Mouse (Mus musculus): ENCODE results near the gene Ceacam20. TPM values are rescaled to one million over a fixed set of nuclear protein-coding genes. Genes with fewer than 3 reads are reported as not detected.
A peak's percentile ranks its signal among the peaks of the same experiment; 100 is the strongest.
"Not testable (repeated sequence)": the region's sequence is repeated elsewhere in the genome, so short reads cannot be mapped to it uniquely, and the experiment has no call there.

The Ceacam20 gene
- 1.0 TPM in 2 replicates for polyA plus RNA-seq (2011; ENCODE audit: insufficient read depth, insufficient read length, low replicate concordance, missing spikeins)

- H3K27ac ChIP-seq (ENCODE audit: control insufficient read depth, insufficient read depth, low read depth, low read length, poor library complexity) = no peak within 1 kb of the TSS
- TF ChIP-seq POLR2A (IDR thresholded peaks at IDR 0.05; ENCODE audit: borderline replicate concordance, control insufficient read depth, low read depth, low read length) = no peak
- no peak for TF ChIP-seq CTCF (IDR thresholded peaks at IDR 0.05; ENCODE audit: control insufficient read depth, insufficient read depth, low read length)
- no peaks in the 10 kb centered on the region for H3K4me1 ChIP-seq (ENCODE audit: control insufficient read depth, insufficient read depth, low read length)
- WGBS = 69% methylated on average over 7 of the region's 7 CpGs
- no peak within 1 kb of the TSS for H3K4me3 ChIP-seq (replicated peaks; ENCODE audit: control insufficient read depth, low read depth, low read length)
These were observed at the start of gene Ceacam20 for GRCm38 (mm10) chr7:19964985-19965579. Gene Ceacam20 (plus strand): TSS chr7:19965412.

- Histone ChIP-seq H3K4me3 (replicated peaks; ENCODE audit: control insufficient read depth, low read depth, low read length) (peak overlapping the region; percentile 70), H3K27ac (ENCODE audit: control insufficient read depth, insufficient read depth, low read depth, low read length, poor library complexity) (no peak overlapping the region), H3K4me1 (ENCODE audit: control insufficient read depth, insufficient read depth, low read length) (peaks cover 2% of the 10 kb centered on the region; the same call in 1 of the 2 replicates)
- 38% methylated on average over 4 of the region's 4 CpGs for WGBS
- TF ChIP-seq CTCF (IDR thresholded peaks at IDR 0.05; ENCODE audit: control insufficient read depth, insufficient read depth, low read length) = no peak
- no peak for TF ChIP-seq POLR2A (IDR thresholded peaks at IDR 0.05; ENCODE audit: borderline replicate concordance, control insufficient read depth, low read depth, low read length)
These were observed 45.1 kb upstream of the Ceacam20 start for GRCm38 (mm10) chr7:19920166-19920505.

GRCm38 (mm10) chr7:19920506-19921261, 44.5 kb upstream of the Ceacam20 start, which contains the start of gene Pvr:
Gene Pvr (minus strand): TSS chr7:19921160.
- H3K27ac ChIP-seq (ENCODE audit: control insufficient read depth, insufficient read depth, low read depth, low read length, poor library complexity) = no peak within 1 kb of the TSS
- peaks cover 2% of the 10 kb centered on the region; the same call in 1 of the 2 replicates for H3K4me1 ChIP-seq (ENCODE audit: control insufficient read depth, insufficient read depth, low read length)
- H3K4me3 ChIP-seq (replicated peaks; ENCODE audit: control insufficient read depth, low read depth, low read length) = peak within 1 kb of the TSS; percentile 70
- no peak; the same call in 1 of the 2 replicates for TF ChIP-seq CTCF (IDR thresholded peaks at IDR 0.05; ENCODE audit: control insufficient read depth, insufficient read depth, low read length)
- TF ChIP-seq POLR2A (IDR thresholded peaks at IDR 0.05; ENCODE audit: borderline replicate concordance, control insufficient read depth, low read depth, low read length) = peak; percentile 54; the same call in 1 of the 2 replicates
- WGBS = under 1% methylated on average over 60 of the region's 60 CpGs

- 11% methylated on average over 2 of the region's 2 CpGs for WGBS
- Histone ChIP-seq H3K4me3 (replicated peaks; ENCODE audit: control insufficient read depth, low read depth, low read length) (no peak overlapping the region), H3K27ac (ENCODE audit: control insufficient read depth, insufficient read depth, low read depth, low read length, poor library complexity) (no peak overlapping the region), H3K4me1 (ENCODE audit: control insufficient read depth, insufficient read depth, low read length) (peaks cover 2% of the 10 kb centered on the region; the same call in 1 of the 2 replicates)
- no peak for TF ChIP-seq CTCF (IDR thresholded peaks at IDR 0.05; ENCODE audit: control insufficient read depth, insufficient read depth, low read length)
- no peak for TF ChIP-seq POLR2A (IDR thresholded peaks at IDR 0.05; ENCODE audit: borderline replicate concordance, control insufficient read depth, low read depth, low read length)
These were observed 41.9 kb upstream of the Ceacam20 start for GRCm38 (mm10) chr7:19923354-19923753.

- TF ChIP-seq CTCF (IDR thresholded peaks at IDR 0.05; ENCODE audit: control insufficient read depth, insufficient read depth, low read length) = no peak
- TF ChIP-seq POLR2A (IDR thresholded peaks at IDR 0.05; ENCODE audit: borderline replicate concordance, control insufficient read depth, low read depth, low read length) = no peak
These were observed 41.4 kb upstream of the Ceacam20 start for GRCm38 (mm10) chr7:19923797-19924196.

GRCm38 (mm10) chr7:19925376-19925775, 39.8 kb upstream of the Ceacam20 start:
- Histone ChIP-seq H3K4me3 (replicated peaks; ENCODE audit: control insufficient read depth, low read depth, low read length) (no peak overlapping the region), H3K4me1 (ENCODE audit: control insufficient read depth, insufficient read depth, low read length) (peaks cover 2% of the 10 kb centered on the region; the same call in 1 of the 2 replicates), H3K27ac (ENCODE audit: control insufficient read depth, insufficient read depth, low read depth, low read length, poor library complexity) (no peak overlapping the region)
- 81% methylated on average over 1 of the region's 1 CpGs for WGBS
- TF ChIP-seq POLR2A (IDR thresholded peaks at IDR 0.05; ENCODE audit: borderline replicate concordance, control insufficient read depth, low read depth, low read length) (no peak), CTCF (IDR thresholded peaks at IDR 0.05; ENCODE audit: control insufficient read depth, insufficient read depth, low read length) (no peak)

More at GRCm38 (mm10) chr7:19923797-19924196, 41.4 kb upstream of the Ceacam20 start:
- Histone ChIP-seq H3K27ac (ENCODE audit: control insufficient read depth, insufficient read depth, low read depth, low read length, poor library complexity) (no peak overlapping the region), H3K4me3 (replicated peaks; ENCODE audit: control insufficient read depth, low read depth, low read length) (no peak overlapping the region), H3K4me1 (ENCODE audit: control insufficient read depth, insufficient read depth, low read length) (peaks cover 2% of the 10 kb centered on the region; the same call in 1 of the 2 replicates)
- WGBS = 27% methylated on average over 10 of the region's 15 CpGs

- TF ChIP-seq CTCF (IDR thresholded peaks at IDR 0.05; ENCODE audit: control insufficient read depth, insufficient read depth, low read length) (no peak), POLR2A (IDR thresholded peaks at IDR 0.05; ENCODE audit: borderline replicate concordance, control insufficient read depth, low read depth, low read length) (no peak)
- Histone ChIP-seq H3K4me3 (replicated peaks; ENCODE audit: control insufficient read depth, low read depth, low read length) (no peak overlapping the region), H3K27ac (ENCODE audit: control insufficient read depth, insufficient read depth, low read depth, low read length, poor library complexity) (no peak overlapping the region), H3K4me1 (ENCODE audit: control insufficient read depth, insufficient read depth, low read length) (peaks cover 2% of the 10 kb centered on the region; the same call in 1 of the 2 replicates)
- WGBS = 15% methylated on average over 2 of the region's 2 CpGs
These were observed 38.2 kb upstream of the Ceacam20 start for GRCm38 (mm10) chr7:19926849-19927480.

- 89% methylated on average over 5 of the region's 5 CpGs for WGBS
- H3K4me1 ChIP-seq (ENCODE audit: control insufficient read depth, insufficient read depth, low read length) = peaks cover 1% of the 10 kb centered on the region; the same call in 1 of the 2 replicates
- TF ChIP-seq CTCF (IDR thresholded peaks at IDR 0.05; ENCODE audit: control insufficient read depth, insufficient read depth, low read length) (no peak), POLR2A (IDR thresholded peaks at IDR 0.05; ENCODE audit: borderline replicate concordance, control insufficient read depth, low read depth, low read length) (no peak)
- no peak overlapping the region for H3K4me3 ChIP-seq (replicated peaks; ENCODE audit: control insufficient read depth, low read depth, low read length)
- no peak overlapping the region for H3K27ac ChIP-seq (ENCODE audit: control insufficient read depth, insufficient read depth, low read depth, low read length, poor library complexity)
These were observed 36.7 kb upstream of the Ceacam20 start for GRCm38 (mm10) chr7:19928486-19928885.

GRCm38 (mm10) chr7:19930481-19930880, 34.7 kb upstream of the Ceacam20 start:
- not testable (repeated sequence) for H3K4me1 ChIP-seq (ENCODE audit: control insufficient read depth, insufficient read depth, low read length); H3K4me3 ChIP-seq (replicated peaks; ENCODE audit: control insufficient read depth, low read depth, low read length); H3K27ac ChIP-seq (ENCODE audit: control insufficient read depth, insufficient read depth, low read depth, low read length, poor library complexity)
- 84% methylated on average over 6 of the region's 6 CpGs for WGBS
